Mouse (Mus musculus) liver, embryonic 14.5 days (tissue): ENCODE data around the gene Nrp1. TPM values are rescaled to one million over a fixed set of nuclear protein-coding genes. Genes with fewer than 3 reads are reported as not detected.

Source experiments
- ATAC-seq: fragments of 200-750 bp; cut with Nextera tagmentation; 2 replicates; pipeline ENCODE4 v1.8.0; 2017; ENCODE audit warnings: moderate number of reproducible peaks, mild to moderate bottlenecking, moderate library complexity; ENCODE audit not compliant: insufficient read depth
- DNase-seq, 3 experiments: peaks; one replicate each; pipeline ENCODE4 v3.0.0-alpha.2; 2012 to 2013; ENCODE audit warnings: low read depth in 3 of 3, low spot score in 3 of 3
- H3K27ac ChIP-seq: fragments of 300-500 bp; sonication (generic); 2 replicates; pipeline ENCODE4 v1.5.1; 2014; ENCODE audit warnings: moderate library complexity, mild to moderate bottlenecking, control low read depth, inconsistent platforms
- H3K27me3 ChIP-seq: fragments of 300-500 bp; sonication (generic); 2 replicates; pipeline ENCODE4 v1.6.1; 2014; ENCODE audit warnings: mild to moderate bottlenecking, low read length, moderate library complexity; ENCODE audit not compliant: control insufficient read depth, insufficient read depth
- H3K36me3 ChIP-seq: fragments of 300-500 bp; sonication (generic); replicated peaks from 2 replicates; pipeline ENCODE4 v1.6.1; 2014; ENCODE audit warnings: low read depth; ENCODE audit not compliant: control insufficient read depth, insufficient read depth
- H3K4me1 ChIP-seq, 2 experiments: fragments of 200-500 bp in 1 of 2; fragments of 300-500 bp in 1 of 2; sonication (generic) in 1 of 2; replicated peaks; 2 replicates each; pipeline ENCODE4 v1.6.1; 2012 to 2014; ENCODE audit warnings: antibody characterized with exemption in 1 of 2, inconsistent platforms in 1 of 2, low read length in 1 of 2; ENCODE audit not compliant: control insufficient read depth in 2 of 2, insufficient read depth in 2 of 2
- H3K4me2 ChIP-seq: fragments of 300-500 bp; sonication (generic); 2 replicates; pipeline ENCODE4 v1.6.1; 2014; ENCODE audit warnings: low read depth, mild to moderate bottlenecking, control low read depth, moderate library complexity
- H3K4me3 ChIP-seq, 2 experiments: fragments of 200-500 bp in 1 of 2; fragments of 300-500 bp in 1 of 2; sonication (generic) in 1 of 2; 2 replicates each; pipeline ENCODE4 v1.5.1; 2012 to 2014; ENCODE audit warnings: low read depth in 2 of 2, low read length in 2 of 2, mild to moderate bottlenecking in 2 of 2, control low read depth in 1 of 2, inconsistent platforms in 1 of 2, moderate library complexity in 1 of 2; ENCODE audit not compliant: insufficient read depth in 1 of 2
- H3K9ac ChIP-seq: fragments of 300-500 bp; sonication (generic); replicated peaks from 2 replicates; pipeline ENCODE4 v1.6.1; 2014; ENCODE audit warnings: mild to moderate bottlenecking, control low read depth, moderate library complexity
- H3K9me3 ChIP-seq: fragments of 300-500 bp; sonication (generic); 2 replicates; pipeline ENCODE4 v1.6.1; 2016; ENCODE audit warnings: low read length, mixed read lengths; ENCODE audit not compliant: control insufficient read depth
- CTCF ChIP-seq: IDR thresholded peaks from 2 replicates; pipeline ENCODE4 v1.5.1; 2016; ENCODE audit warnings: antibody characterized with exemption, low read depth, control low read depth
- EP300 ChIP-seq: IDR thresholded peaks from 2 replicates; pipeline ENCODE4 v1.6.1; 2016; ENCODE audit warnings: antibody characterized with exemption, low read depth
- WGBS: fragments of 180-500 bp; shearing (Covaris S2); extraction: QIAGEN DNeasy Blood & Tissue Kit; methylation state at CpG from one replicate; pipeline ENCODE4 v1.1.7; 2014; ENCODE audit not compliant: insufficient replicate concordance; 5-methylcytosine and 5-hydroxymethylcytosine counted together
- polyA plus RNA-seq, 2 experiments: library from polyadenylated mRNA; depleted of rRNA in 1 of 2; stranded (reverse) in 1 of 2; unstranded in 1 of 2; fragments of >200 nt; fragmentation: Nextera tagmentation in 1 of 2; extraction: Ambion mirVana in 1 of 2; gene quantifications; 2 replicates each; pipeline versions ENCODE4 v1.2.1 to v1.2.3; 2012 to 2014

Gene Nrp1
- polyA plus RNA-seq, 2 experiments = 3.7 to 7.7 TPM

GRCm38 (mm10) chr8:128358756-128359520 lies 534 bp downstream of the Nrp1 start:
- no peaks in the 10 kb centered on the region for H3K9me3 ChIP-seq
- peak overlapping the region; percentile 51 to 64 for H3K4me3 ChIP-seq
- H3K27me3 ChIP-seq = peaks cover 32% of the 10 kb centered on the region
- under 1% methylated on average over 37 of the region's 41 CpGs for WGBS
- H3K4me1 ChIP-seq = no peaks in the 10 kb centered on the region
- H3K27ac ChIP-seq = no peak overlapping the region
- TF ChIP-seq EP300 (no peak), CTCF (no peak)
- no peaks in the 10 kb centered on the region for H3K36me3 ChIP-seq
- H3K4me2 ChIP-seq = peak overlapping the region; percentile 64
- H3K9ac ChIP-seq = no peak overlapping the region
- ATAC-seq (peak; percentile 2; the same call in 1 of the 2 replicates), DNase-seq (no peak)

GRCm38 (mm10) chr8:128359521-128360318 lies 1.3 kb downstream of the Nrp1 start:
- no peaks in the 10 kb centered on the region for H3K36me3 ChIP-seq
- WGBS = under 1% methylated on average over 36 of the region's 40 CpGs
- H3K4me3 ChIP-seq = peak overlapping the region; percentile 51 to 64
- H3K27ac ChIP-seq = no peak overlapping the region
- no peak for DNase-seq
- peaks cover 32% of the 10 kb centered on the region for H3K27me3 ChIP-seq
- TF ChIP-seq CTCF (no peak), EP300 (no peak)
- no peak overlapping the region for H3K9ac ChIP-seq
- no peaks in the 10 kb centered on the region for H3K4me1 ChIP-seq
- no peaks in the 10 kb centered on the region for H3K9me3 ChIP-seq
- no peak for ATAC-seq
- peak overlapping the region; percentile 64 for H3K4me2 ChIP-seq

GRCm38 (mm10) chr8:128361343-128361870 lies 3.0 kb downstream of the Nrp1 start:
- no peaks in the 10 kb centered on the region for H3K9me3 ChIP-seq
- no peak overlapping the region for H3K9ac ChIP-seq

GRCm38 (mm10) chr8:128362940-128363595 lies 4.7 kb downstream of the Nrp1 start:
- DNase-seq (peak; percentile 26 to 29 (median 28)), ATAC-seq (0 out of 2 replicates have a peak, but pooled peaks have one; percentile 29)
- Histone ChIP-seq H3K27me3 (peaks cover 22% of the 10 kb centered on the region), H3K9ac (no peak overlapping the region), H3K4me3 (no peak overlapping the region), H3K27ac (no peak overlapping the region), H3K9me3 (no peaks in the 10 kb centered on the region), H3K4me1 (no peaks in the 10 kb centered on the region), H3K4me2 (no peak overlapping the region; the same call in 1 of the 2 replicates), H3K36me3 (no peaks in the 10 kb centered on the region)
- no peak for TF ChIP-seq EP300
- TF ChIP-seq CTCF = peak; percentile 85
- 7% methylated on average over 11 of the region's 11 CpGs for WGBS

More at GRCm38 (mm10) chr8:128361343-128361870, 3.0 kb downstream of the Nrp1 start:
- Histone ChIP-seq H3K4me2 (no peak overlapping the region; the same call in 1 of the 2 replicates), H3K4me1 (no peaks in the 10 kb centered on the region), H3K4me3 (no peak overlapping the region), H3K27me3 (peaks cover 32% of the 10 kb centered on the region), H3K27ac (no peak overlapping the region), H3K36me3 (no peaks in the 10 kb centered on the region)
- WGBS = 23% methylated on average over 5 of the region's 5 CpGs
- ATAC-seq = no peak
- TF ChIP-seq EP300 (no peak), CTCF (no peak)
- DNase-seq = no peak
